Mouse (Mus musculus) limb, embryonic 14.5 days (tissue): ENCODE measurements at regions not wholly inside any gene's neighbourhood (a gene's known extent, or its start where the extent isn't known, plus 50 kb on each side); places are given as distances from the start of the nearest gene placed in this dataset.
A peak's percentile ranks its signal among the peaks of the same experiment; 100 is the strongest.

Experiments
- ATAC-seq: fragments of 200-750 bp; cut with Nextera tagmentation; 2 replicates; pipeline ENCODE4 v1.8.0; 2017; ENCODE audit warnings: low read depth, moderate number of reproducible peaks, moderate TSS enrichment; ENCODE audit not compliant: low FRiP score
- DNase-seq: peaks from one replicate; pipeline ENCODE4 v3.0.0-alpha.2; 2015; ENCODE audit warnings: low spot score
- H3K27ac ChIP-seq: fragments of 300-500 bp; sonication (generic); replicated peaks from 2 replicates; pipeline ENCODE4 v1.5.1; 2014; ENCODE audit warnings: low read depth, mild to moderate bottlenecking, low read length, moderate library complexity, mixed read lengths
- H3K27me3 ChIP-seq: fragments of 300-500 bp; sonication (generic); 2 replicates; pipeline ENCODE4 v1.6.1; 2014; ENCODE audit warnings: low read length, mixed read lengths; ENCODE audit not compliant: control insufficient read depth, insufficient read depth
- H3K36me3 ChIP-seq: fragments of 300-500 bp; sonication (generic); 2 replicates; pipeline ENCODE4 v1.6.1; 2014; ENCODE audit warnings: mild to moderate bottlenecking, low read length, moderate library complexity, mixed read lengths; ENCODE audit not compliant: control insufficient read depth, insufficient read depth
- H3K4me1 ChIP-seq: fragments of 300-500 bp; sonication (generic); 2 replicates; pipeline ENCODE4 v1.6.1; 2014; ENCODE audit warnings: antibody characterized with exemption, low read length, mixed read lengths; ENCODE audit not compliant: control insufficient read depth, insufficient read depth
- H3K4me2 ChIP-seq: fragments of 300-500 bp; sonication (generic); replicated peaks from 2 replicates; pipeline ENCODE4 v1.6.1; 2014; ENCODE audit warnings: low read depth, mild to moderate bottlenecking, low read length, moderate library complexity; ENCODE audit not compliant: severe bottlenecking
- H3K4me3 ChIP-seq: fragments of 300-500 bp; sonication (generic); replicated peaks from 2 replicates; pipeline ENCODE4 v1.5.1; 2014; ENCODE audit warnings: low read length
- H3K9ac ChIP-seq: fragments of 300-500 bp; sonication (generic); 2 replicates; pipeline ENCODE4 v1.6.1; 2014; ENCODE audit warnings: mild to moderate bottlenecking, low read depth, low read length, moderate library complexity; ENCODE audit not compliant: severe bottlenecking
- H3K9me3 ChIP-seq: fragments of 300-500 bp; sonication (generic); 2 replicates; pipeline ENCODE4 v1.6.1; 2016; ENCODE audit warnings: low read length; ENCODE audit not compliant: control insufficient read depth
- POLR2A ChIP-seq: fragments of 200-500 bp; IDR thresholded peaks from 2 replicates; pipeline ENCODE4 v1.8.0; 2012; ENCODE audit warnings: inconsistent platforms, mild to moderate bottlenecking, moderate library complexity, borderline replicate concordance; ENCODE audit not compliant: insufficient read depth, insufficient read length; ENCODE audit errors: extremely low read depth
- WGBS: fragments of 180-500 bp; shearing (Covaris S2); extraction: QIAGEN DNeasy Blood & Tissue Kit; methylation state at CpG from one replicate; pipeline ENCODE4 v1.1.7; 2014; 5-methylcytosine and 5-hydroxymethylcytosine counted together

GRCm38 (mm10) chr16:62681880-62682279 is 104.7 kb downstream of the Nsun3 start:
- Histone ChIP-seq H3K4me3 (no peak overlapping the region), H3K4me1 (no peaks in the 10 kb centered on the region), H3K9me3 (no peaks in the 10 kb centered on the region), H3K4me2 (no peak overlapping the region), H3K36me3 (no peaks in the 10 kb centered on the region), H3K27me3 (no peaks in the 10 kb centered on the region), H3K27ac (no peak overlapping the region), H3K9ac (no peak overlapping the region)
- WGBS = 48% methylated on average over 5 of the region's 5 CpGs
- no peak for TF ChIP-seq POLR2A
- no peak for ATAC-seq
- no peak for DNase-seq

GRCm38 (mm10) chr16:62676815-62677214 is 109.8 kb downstream of the Nsun3 start:
- no peak for DNase-seq
- WGBS = 59% methylated on average over 6 of the region's 6 CpGs

DNA sequence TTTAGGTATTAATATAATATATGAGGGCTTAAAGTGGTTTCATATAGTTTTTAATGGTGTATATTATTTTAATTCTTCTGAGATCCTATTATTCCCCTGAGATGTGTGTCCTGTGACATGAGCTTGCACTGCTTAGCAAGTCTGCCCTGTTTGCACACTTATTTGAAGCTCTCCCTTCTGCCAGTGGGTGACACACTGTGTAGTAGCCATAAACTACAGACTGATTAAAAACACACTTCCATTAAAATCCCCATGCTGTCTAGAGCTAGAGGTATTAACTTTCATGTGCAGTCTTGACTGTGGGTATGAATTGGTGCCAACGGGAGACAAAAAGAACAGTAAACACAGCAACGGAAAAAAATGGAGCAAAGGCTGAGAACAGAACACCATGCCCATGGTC is 129.2 kb downstream of the Nsun3 start:
- H3K9me3 ChIP-seq = no peaks in the 10 kb centered on the region
- WGBS = 25% methylated on average over 2 of the region's 2 CpGs
- DNase-seq (no peak), ATAC-seq (no peak)
- no peak overlapping the region for H3K9ac ChIP-seq
- H3K27ac ChIP-seq = no peak overlapping the region
- no peaks in the 10 kb centered on the region for H3K27me3 ChIP-seq
- no peaks in the 10 kb centered on the region for H3K36me3 ChIP-seq
- H3K4me1 ChIP-seq = peaks cover 6% of the 10 kb centered on the region; the same call in 1 of the 2 replicates
- no peak overlapping the region for H3K4me3 ChIP-seq
- no peak for TF ChIP-seq POLR2A
- no peak overlapping the region for H3K4me2 ChIP-seq

More at GRCm38 (mm10) chr16:62676815-62677214, 109.8 kb downstream of the Nsun3 start:
- Histone ChIP-seq H3K9me3 (no peaks in the 10 kb centered on the region), H3K36me3 (no peaks in the 10 kb centered on the region), H3K27ac (no peak overlapping the region), H3K4me2 (no peak overlapping the region), H3K27me3 (no peaks in the 10 kb centered on the region), H3K9ac (no peak overlapping the region), H3K4me1 (no peaks in the 10 kb centered on the region), H3K4me3 (no peak overlapping the region)
- ATAC-seq = no peak
- TF ChIP-seq POLR2A = no peak

DNA sequence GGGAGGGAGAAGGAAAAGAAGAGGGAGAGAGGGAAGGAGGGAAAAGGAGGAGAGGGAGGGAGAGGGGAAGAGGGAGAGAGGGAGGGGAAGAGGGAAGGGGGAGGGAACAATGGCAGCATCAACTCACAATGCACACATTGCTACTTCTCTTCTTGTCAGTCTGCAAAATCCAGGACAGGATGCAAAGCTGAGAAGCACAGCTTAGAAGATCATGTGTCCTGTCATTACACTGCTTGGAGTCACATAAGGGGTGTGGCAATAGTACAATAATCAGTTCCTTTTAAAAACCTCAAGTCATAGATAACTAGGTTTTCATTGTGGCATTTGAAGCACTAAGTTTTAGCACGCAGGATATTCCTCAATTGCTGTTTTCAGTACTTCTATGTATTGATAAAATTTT is 132.2 kb downstream of the Nsun3 start:
- TF ChIP-seq POLR2A = no peak
- H3K4me3 ChIP-seq = no peak overlapping the region
- no peak overlapping the region for H3K9ac ChIP-seq
- no peaks in the 10 kb centered on the region for H3K27me3 ChIP-seq
- WGBS = 88% methylated on average over 1 of the region's 1 CpGs
- ATAC-seq (no peak), DNase-seq (no peak)
- no peak overlapping the region for H3K27ac ChIP-seq
- H3K36me3 ChIP-seq = no peaks in the 10 kb centered on the region
- H3K4me1 ChIP-seq = peaks cover 6% of the 10 kb centered on the region; the same call in 1 of the 2 replicates
- no peaks in the 10 kb centered on the region for H3K9me3 ChIP-seq
- no peak overlapping the region for H3K4me2 ChIP-seq

- Histone ChIP-seq H3K4me1 (peaks cover 6% of the 10 kb centered on the region; the same call in 1 of the 2 replicates), H3K4me3 (0 out of 2 replicates have a peak overlapping the region, but pooled peaks have one; percentile 7), H3K36me3 (no peaks in the 10 kb centered on the region), H3K27ac (no peak overlapping the region), H3K9me3 (no peaks in the 10 kb centered on the region), H3K9ac (no peak overlapping the region), H3K4me2 (peak overlapping the region; percentile 40), H3K27me3 (no peaks in the 10 kb centered on the region)
- no peak for ATAC-seq
- no peak for DNase-seq
- WGBS = 26% methylated on average over 8 of the region's 8 CpGs
- TF ChIP-seq POLR2A = no peak
Measured at GRCm38 (mm10) chr16:62653817-62654216, 132.8 kb downstream of the Nsun3 start.
